Mouse (Mus musculus) lung, postnatal 36 days (tissue): ENCODE results near the gene 3830417A13Rik.

Experiments used
- DNase-seq: peaks from one replicate; pipeline ENCODE4 v3.0.0; 2022; ENCODE audit warnings: mixed read lengths

Gene 3830417A13Rik

DNA sequence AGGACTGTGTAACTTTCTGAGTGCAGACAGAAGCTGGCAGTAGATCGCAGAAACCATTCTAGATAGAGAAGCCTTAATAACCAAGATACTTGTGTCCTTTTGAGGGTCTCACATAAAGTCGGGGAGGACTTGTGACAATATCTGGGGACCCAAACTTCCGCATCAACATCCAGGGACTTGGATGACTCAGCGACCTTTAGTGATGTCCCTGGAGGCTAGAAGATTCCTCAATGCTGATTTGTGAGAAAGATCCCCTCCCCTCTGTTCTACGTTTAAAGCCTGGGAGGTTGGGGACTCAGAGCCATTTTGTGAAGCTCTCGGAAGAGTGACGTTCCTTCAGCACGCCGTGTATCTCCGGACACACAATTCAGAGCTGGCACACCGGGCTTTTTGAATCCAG lies at the start of gene 3830417A13Rik:
TSS of gene 3830417A13Rik (plus strand) at position 301 of the 400 bp plus-strand sequence.
- DNase-seq: no peak

DNA sequence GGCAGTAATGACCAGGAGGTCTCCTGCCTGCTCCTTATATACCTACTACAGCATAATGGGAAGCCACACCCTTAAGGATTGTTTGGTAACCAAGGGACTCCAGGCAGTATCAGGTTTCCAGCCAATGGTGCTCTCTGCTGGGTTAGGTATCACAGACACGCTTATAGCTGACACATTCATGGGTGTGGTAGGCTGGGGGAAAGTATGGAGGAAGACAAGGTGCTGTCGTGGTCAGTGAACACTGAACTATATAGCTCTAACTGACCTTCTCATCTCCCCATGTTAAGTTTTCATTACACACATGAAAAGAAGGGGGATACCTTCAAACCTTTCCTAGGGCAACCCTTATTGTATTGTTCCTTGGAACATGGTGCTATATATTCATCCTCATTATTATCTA lies 21.2 kb upstream of the 3830417A13Rik start, which contains the start of gene Gm6760:
TSS of gene Gm6760 (minus strand) at position 101 of the 400 bp plus-strand sequence.
- DNase-seq: no peak

DNA sequence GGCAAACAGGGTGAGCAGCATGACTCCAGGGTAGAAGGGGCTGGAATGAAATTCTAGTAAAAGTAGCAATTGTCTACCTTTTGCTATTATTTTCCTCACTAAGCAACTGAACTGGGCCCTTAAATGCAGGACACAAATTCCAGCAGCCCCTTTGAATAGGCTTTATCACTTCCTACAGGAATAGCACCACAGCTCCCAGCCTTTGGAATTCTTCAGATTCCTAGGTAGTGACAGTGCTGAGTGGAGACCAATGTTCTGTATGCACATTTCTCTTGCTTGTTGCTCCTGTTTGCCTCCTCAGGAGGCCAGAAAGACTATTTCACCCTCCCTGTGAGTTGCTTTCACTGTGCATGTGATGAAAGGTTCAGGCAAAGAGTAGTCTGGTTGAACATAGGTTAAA lies 7.9 kb downstream of the 3830417A13Rik start:
- DNase-seq: no peak
